Mouse (Mus musculus) frontal cortex, postnatal 14 days (tissue): ENCODE measurements around the gene Spcs2.

Experiments used
- DNase-seq, 2 experiments: peaks; one replicate each; pipeline ENCODE4 v3.0.0; 2022; ENCODE audit warnings: low spot score in 2 of 2

The Spcs2 gene

DNA sequence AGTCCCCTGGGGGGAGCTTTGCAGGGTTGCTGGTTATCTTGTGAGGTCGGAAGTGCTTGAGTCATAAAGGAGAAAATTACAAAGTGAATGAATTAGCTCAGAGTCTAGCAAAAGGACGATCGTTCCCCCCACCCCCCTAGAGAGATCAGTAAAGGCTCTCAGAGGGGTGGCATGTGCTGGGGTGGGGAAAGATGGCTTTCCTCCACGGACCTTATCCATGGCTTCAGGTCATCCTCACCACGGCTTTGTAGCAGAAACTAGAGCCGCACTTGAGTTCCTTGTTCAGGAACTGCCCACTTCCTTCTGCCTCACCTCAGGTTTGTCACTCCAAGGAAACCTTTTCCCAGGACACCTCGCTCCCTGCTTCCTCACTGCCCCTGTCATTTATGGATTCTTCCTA lies at the start of gene Spcs2:
TSS of gene Spcs2 (minus strand) at position 101 of the 400 bp plus-strand sequence.
- no peak for DNase-seq

DNA sequence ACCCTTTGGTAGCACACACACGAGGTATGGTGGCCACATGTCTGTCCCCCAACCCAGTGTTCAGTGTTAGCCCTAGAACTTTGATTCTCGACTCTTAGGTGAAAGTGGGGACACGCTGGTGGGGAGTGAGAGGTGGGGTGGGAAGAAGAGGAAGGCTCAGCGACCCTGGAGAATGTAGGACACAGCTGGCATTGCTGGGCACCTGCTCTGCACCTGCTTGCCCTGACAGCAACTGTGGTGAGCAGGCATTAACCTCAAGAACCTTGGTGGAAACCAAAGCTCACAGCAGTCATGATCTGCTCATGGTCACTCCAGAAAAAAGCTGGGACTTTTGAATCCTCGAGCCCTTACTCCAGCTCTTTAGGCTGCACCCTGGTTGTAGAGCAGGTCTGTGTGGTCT lies 47.8 kb upstream of the Spcs2 start:
- DNase-seq = no peak

DNA sequence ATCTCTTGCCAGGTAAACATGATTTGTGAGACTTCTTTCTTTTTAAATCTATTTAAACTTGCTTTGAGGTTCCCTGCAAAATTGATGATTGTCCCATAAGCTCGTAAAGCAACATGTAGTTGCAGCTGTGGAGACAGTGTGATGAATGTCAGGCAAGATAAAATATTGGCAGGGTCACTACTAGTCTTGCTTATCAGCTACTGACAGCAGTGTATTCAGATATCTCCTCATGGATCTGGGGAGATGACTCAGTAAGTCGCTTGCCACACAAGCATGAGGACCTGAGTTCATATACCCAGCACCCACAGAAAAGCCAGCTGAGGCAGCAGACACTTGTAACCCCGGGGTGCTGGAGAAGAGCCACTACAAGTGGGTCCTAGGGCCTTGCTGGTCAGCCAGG lies 44.2 kb upstream of the Spcs2 start:
- DNase-seq = no peak

DNA sequence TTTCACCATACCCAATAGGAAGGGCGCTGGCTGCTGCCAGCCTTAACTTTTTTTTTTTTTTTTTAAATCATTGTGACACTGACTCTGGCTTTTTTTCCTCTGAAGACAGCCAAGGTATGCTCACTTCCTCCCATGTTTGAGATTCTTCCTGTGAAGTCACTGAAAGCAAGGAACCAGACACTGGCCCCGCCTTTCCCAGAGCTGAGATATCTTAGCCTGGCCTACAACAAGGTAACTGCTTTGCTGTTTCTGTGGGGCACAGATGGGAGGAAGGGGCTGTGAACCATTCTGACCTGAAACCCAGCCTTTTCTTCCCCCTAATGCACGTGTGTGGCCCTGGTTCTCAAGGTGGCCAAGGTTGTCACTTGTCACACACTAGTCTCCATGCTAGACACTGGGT lies 43.1 kb upstream of the Spcs2 start:
- DNase-seq = no peak

GRCm38 (mm10) chr7:99904421-99905005 lies 41.3 kb upstream of the Spcs2 start:
- no peak for DNase-seq

DNA sequence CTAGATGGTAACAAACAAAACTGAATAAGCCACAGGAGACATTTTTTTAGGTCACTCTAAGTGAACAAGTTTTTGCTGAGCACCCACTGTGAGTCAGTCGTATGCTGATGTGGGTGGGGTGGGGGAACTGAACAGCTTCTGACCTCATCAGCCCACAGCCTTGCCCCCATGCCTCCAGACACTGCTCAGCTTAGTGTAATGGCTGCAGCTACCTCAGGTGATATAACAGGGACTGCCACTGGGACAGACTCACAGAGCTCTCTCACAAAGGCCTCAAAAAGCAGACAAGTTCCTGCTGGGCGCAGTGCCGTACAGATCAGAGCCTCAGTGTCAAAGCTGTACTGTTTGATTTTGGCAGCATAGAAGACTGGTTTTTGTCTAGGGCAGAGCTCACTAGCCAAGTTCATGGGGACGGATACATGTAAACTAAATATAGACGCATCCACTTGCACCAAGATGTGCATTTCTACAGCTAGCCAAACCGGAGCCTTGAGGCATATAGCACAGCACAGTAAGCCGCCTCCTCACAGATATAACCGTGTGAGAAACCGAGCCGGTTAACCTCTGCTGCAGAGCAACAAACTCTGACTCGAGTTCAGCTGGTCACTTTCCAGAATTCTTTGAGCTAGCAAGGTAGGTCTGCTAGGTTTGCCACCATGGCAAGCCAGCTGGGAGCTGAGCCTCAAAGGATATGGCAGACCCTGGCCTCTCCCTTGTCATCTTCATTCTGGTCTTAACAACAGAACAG lies 39.8 kb upstream of the Spcs2 start:
- DNase-seq = no peak

DNA sequence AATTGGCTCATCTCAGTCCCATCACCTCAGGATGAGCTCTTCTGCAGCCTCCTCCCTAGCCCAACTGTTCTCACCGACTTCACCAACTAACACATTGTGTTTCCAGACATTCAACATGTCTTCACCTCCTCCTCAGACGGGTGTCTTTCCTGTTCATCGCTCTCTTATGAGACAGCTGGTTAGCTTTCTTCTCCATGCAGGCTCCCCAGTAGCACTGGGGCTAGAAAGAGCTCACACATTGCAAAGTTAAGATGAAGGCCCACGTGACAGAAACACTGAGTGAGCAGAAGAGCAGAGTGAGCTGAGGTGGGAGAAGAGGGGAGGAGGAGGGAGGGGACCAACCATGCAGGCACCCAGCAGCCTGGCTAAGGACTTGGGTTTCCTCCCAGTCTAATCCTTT lies 38.9 kb upstream of the Spcs2 start:
- DNase-seq = no peak

DNA sequence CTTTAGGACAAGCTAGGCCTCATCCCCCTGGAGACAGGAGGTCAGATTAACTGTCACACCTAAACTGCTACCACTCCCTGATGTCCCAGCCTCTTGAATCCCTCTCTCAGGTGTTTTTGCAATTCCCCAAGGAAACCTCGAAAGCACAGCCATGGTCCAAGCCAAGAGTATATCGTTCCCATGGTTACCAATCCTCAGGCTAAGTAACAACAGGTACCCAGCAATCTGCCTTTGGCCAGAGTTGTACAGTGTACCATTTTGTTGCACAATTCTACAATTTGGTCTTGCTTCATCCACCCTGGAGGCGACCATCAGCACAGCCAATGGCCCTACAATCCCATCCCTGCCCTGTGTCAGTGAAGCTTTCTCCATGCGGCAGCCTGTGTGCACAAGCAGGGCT lies 33.6 kb upstream of the Spcs2 start:
- DNase-seq = no peak

DNA sequence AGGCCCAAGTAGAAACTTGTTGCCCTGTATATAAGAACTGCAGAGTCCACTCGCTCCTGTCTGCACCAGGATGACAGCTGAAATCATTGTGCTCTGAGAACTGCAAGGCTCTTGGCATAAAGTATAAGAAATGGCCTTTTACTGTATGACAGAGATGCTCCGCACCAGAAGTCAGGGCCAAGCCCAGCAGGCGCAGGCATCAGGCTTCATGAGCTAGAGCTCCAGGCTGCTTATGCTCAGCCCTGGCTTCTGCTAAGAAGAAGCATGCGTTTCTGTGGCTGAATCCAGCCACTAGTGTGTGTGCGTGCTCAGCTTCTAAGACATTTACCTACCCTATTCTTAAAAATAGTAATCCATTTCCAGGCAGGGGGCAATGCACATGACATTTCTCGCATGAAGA lies 31.2 kb upstream of the Spcs2 start:
- no peak for DNase-seq

DNA sequence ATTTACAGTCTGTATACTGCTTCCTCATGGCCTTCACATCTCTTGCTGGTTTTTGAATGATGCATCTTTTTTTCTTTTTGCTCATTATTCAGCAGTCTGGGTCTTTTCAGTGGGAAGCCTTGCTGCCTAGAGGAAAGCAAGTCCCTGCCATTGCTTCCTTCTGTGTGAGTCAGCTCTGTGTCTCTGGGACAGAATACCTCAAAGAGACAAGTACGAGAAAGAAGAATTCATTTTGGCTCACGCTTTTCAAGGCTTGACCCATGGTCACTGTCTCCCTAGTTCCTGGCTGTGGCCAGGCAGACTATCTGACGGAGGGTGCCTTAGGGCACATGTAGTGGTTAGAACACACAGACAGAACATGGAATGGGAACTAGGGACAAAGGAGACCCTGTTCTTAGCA lies 30.7 kb upstream of the Spcs2 start:
- DNase-seq = no peak

DNA sequence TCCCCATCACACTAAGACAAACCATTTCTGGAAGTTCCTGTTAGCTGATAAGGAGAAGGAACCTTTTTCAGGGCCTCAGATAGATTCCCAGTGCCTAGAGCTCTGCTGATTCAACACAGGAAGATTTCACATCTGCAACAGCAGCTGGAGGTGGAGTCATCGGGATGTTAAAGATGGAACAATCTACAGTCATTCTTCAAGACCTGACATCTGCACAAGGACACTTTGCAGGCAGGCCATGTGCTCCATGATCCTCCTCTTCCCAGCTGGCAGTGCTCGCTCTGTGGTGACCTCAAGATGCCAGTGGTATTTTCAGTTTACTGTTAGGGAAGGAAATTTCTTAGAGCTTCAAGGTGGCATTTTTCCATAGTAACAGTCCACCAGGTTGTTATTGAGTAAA lies 29.1 kb upstream of the Spcs2 start:
- DNase-seq = no peak

GRCm38 (mm10) chr7:99891471-99891870 lies 28.2 kb upstream of the Spcs2 start:
- DNase-seq = no peak

GRCm38 (mm10) chr7:99890168-99890755 lies 27.0 kb upstream of the Spcs2 start:
- DNase-seq = no peak

GRCm38 (mm10) chr7:99889175-99889880 lies 26.1 kb upstream of the Spcs2 start:
- no peak for DNase-seq

GRCm38 (mm10) chr7:99887743-99888142 lies 24.5 kb upstream of the Spcs2 start:
- no peak for DNase-seq

- DNase-seq = no peak
Observed at GRCm38 (mm10) chr7:99887230-99887735, 24.0 kb upstream of the Spcs2 start.

GRCm38 (mm10) chr7:99878254-99878653 lies 15.0 kb upstream of the Spcs2 start:
- no peak for DNase-seq

- DNase-seq = peak; percentile 68 to 84
Observed at GRCm38 (mm10) chr7:99876345-99876744, 13.1 kb upstream of the Spcs2 start.

DNA sequence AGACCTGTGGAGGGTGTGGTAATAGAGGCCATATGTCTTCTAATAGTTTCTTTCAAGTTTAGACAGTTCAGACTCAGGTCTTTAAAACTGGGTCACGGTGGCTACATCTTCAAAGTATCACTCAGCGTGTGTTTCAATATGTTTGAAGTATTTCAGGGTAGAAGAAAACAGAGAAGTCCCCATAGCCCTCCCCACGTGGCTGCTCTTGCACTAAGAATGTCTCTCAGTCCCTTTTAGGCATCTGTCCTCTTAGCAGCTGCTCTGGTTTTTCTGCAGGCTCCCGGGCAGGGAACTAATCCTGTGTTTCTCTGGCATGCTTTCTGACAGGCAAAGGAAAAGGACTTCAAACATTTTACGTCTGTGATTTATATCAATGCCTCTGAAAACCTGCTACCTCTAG lies 12.6 kb upstream of the Spcs2 start:
- DNase-seq = no peak

GRCm38 (mm10) chr7:99873965-99874364 lies 10.7 kb upstream of the Spcs2 start:
- no peak for DNase-seq

DNA sequence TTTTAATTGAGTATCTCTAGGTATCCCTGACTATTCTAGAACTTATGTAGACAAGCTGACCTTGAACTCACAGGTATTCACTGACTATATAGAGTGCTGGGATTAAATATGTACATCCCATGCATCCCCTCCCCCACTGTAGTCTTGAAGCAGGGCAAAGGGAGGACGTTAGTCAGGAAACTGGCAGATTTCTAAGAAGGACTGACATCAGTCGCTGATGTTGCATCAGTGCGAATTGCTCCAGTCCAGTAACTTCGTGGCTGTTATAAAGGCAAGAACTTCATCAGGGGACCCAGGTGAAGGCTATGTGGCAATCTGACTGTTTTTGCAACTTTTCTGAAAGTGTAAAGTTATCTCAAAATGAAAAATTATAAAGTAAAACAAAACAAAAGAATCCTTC lies 6.0 kb upstream of the Spcs2 start:
- no peak for DNase-seq

DNA sequence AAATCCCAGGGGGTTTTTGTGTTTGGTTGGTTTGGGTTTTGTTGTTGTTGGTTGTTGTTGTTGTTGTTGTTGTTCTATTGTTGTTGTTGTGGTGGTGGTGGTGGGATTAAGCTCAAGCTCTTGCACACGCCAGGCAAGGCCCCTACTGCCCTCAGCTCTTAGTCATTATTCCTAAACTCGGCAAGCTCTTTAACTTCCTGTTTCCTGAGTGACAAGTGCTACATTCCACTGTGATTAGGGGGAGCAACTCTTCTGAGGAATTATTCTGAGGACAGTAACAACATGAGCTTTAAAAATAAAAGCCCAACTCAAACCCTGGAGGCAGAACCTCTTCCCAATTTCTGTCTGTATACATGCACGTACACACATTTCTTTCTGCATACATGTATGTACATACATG lies 2.0 kb upstream of the Spcs2 start:
- no peak for DNase-seq
